Mouse (Mus musculus) forebrain, embryonic 11.5 days (tissue): ENCODE results near the gene Il34. TPM values are rescaled to one million over a fixed set of nuclear protein-coding genes. Genes with fewer than 3 reads are reported as not detected.

Experiments
- ATAC-seq: fragments of 200-750 bp; cut with Nextera tagmentation; replicated peaks from 2 replicates; pipeline ENCODE4 v1.8.0; 2017; ENCODE audit warnings: moderate TSS enrichment; ENCODE audit not compliant: low FRiP score
- DNase-seq: peaks from one replicate; pipeline ENCODE4 v3.0.0-alpha.2; 2017; ENCODE audit warnings: low spot score
- H3K27ac ChIP-seq: fragments of 300-500 bp; sonication (generic); 2 replicates; pipeline ENCODE4 v1.5.1; 2014; ENCODE audit warnings: low read depth, low read length
- H3K27me3 ChIP-seq: fragments of 300-500 bp; sonication (generic); 2 replicates; pipeline ENCODE4 v1.6.1; 2014; ENCODE audit warnings: mild to moderate bottlenecking, low read length, mixed read lengths; ENCODE audit not compliant: control insufficient read depth, insufficient read depth
- H3K36me3 ChIP-seq: fragments of 300-500 bp; sonication (generic); 2 replicates; pipeline ENCODE4 v1.6.1; 2014; ENCODE audit warnings: mild to moderate bottlenecking, low read length, moderate library complexity, mixed read lengths; ENCODE audit not compliant: control insufficient read depth, insufficient read depth
- H3K4me1 ChIP-seq: fragments of 300-500 bp; sonication (generic); replicated peaks from 2 replicates; pipeline ENCODE4 v1.6.1; 2014; ENCODE audit warnings: low read length, mixed read lengths; ENCODE audit not compliant: control insufficient read depth, insufficient read depth
- H3K4me2 ChIP-seq: fragments of 300-500 bp; sonication (generic); 2 replicates; pipeline ENCODE4 v1.6.1; 2014; ENCODE audit warnings: low read depth, mild to moderate bottlenecking, low read length, moderate library complexity, mixed read lengths; ENCODE audit not compliant: severe bottlenecking
- H3K4me3 ChIP-seq: fragments of 300-500 bp; sonication (generic); 2 replicates; pipeline ENCODE4 v1.5.1; 2014; ENCODE audit warnings: low read depth, low read length
- H3K9ac ChIP-seq: fragments of 300-500 bp; sonication (generic); 2 replicates; pipeline ENCODE4 v1.6.1; 2014; ENCODE audit warnings: low read length
- H3K9me3 ChIP-seq: fragments of 300-500 bp; sonication (generic); 2 replicates; pipeline ENCODE4 v1.6.1; 2016; ENCODE audit warnings: low read length, mixed read lengths; ENCODE audit not compliant: control insufficient read depth
- WGBS: fragments of 180-500 bp; shearing (Covaris S2); extraction: QIAGEN DNeasy Blood & Tissue Kit; methylation state at CpG from one replicate; pipeline ENCODE4 v1.1.7; 2014; 5-methylcytosine and 5-hydroxymethylcytosine counted together
- polyA plus RNA-seq: library from polyadenylated mRNA; unstranded; fragments of >200 nt; fragmentation: Nextera tagmentation; extraction: Ambion mirVana; gene quantifications from 2 replicates; pipeline ENCODE4 v1.2.1, GENCODE M21; 2014

Gene Il34
- polyA plus RNA-seq, 1 experiment from 2014 or later, result 0.29 TPM

- no peak overlapping the region for H3K27ac ChIP-seq
- peaks cover 15% of the 10 kb centered on the region; the same call in 1 of the 2 replicates for H3K4me1 ChIP-seq
These were observed 86.6 kb downstream of the Il34 start for GRCm38 (mm10) chr8:110718969-110719670.

GRCm38 (mm10) chr8:110718209-110718968 lies 87.3 kb downstream of the Il34 start:
- WGBS, result 88% methylated on average over 8 of the region's 8 CpGs
- H3K9ac ChIP-seq, result no peak overlapping the region
- H3K27ac ChIP-seq, result no peak overlapping the region
- no peak overlapping the region for H3K4me3 ChIP-seq
- H3K27me3 ChIP-seq, result no peaks in the 10 kb centered on the region
- DNase-seq, result no peak
- ATAC-seq, result no peak
- H3K9me3 ChIP-seq, result no peaks in the 10 kb centered on the region
- peaks cover 2% of the 10 kb centered on the region; the same call in 1 of the 2 replicates for H3K36me3 ChIP-seq
- H3K4me1 ChIP-seq, result peaks cover 15% of the 10 kb centered on the region; the same call in 1 of the 2 replicates
- H3K4me2 ChIP-seq, result no peak overlapping the region

More at GRCm38 (mm10) chr8:110718969-110719670, 86.6 kb downstream of the Il34 start:
- Histone ChIP-seq H3K4me3 (no peak overlapping the region), H3K4me2 (no peak overlapping the region), H3K36me3 (peaks cover 2% of the 10 kb centered on the region; the same call in 1 of the 2 replicates), H3K9ac (no peak overlapping the region; the same call in 1 of the 2 replicates), H3K9me3 (no peaks in the 10 kb centered on the region), H3K27me3 (no peaks in the 10 kb centered on the region)
- no peak for ATAC-seq
- no peak for DNase-seq
- WGBS, result 53% methylated on average over 12 of the region's 12 CpGs

GRCm38 (mm10) chr8:110717131-110717530 lies 88.6 kb downstream of the Il34 start:
- Histone ChIP-seq H3K36me3 (peaks cover 2% of the 10 kb centered on the region; the same call in 1 of the 2 replicates), H3K4me2 (no peak overlapping the region), H3K4me3 (no peak overlapping the region), H3K27ac (no peak overlapping the region), H3K27me3 (no peaks in the 10 kb centered on the region), H3K9ac (no peak overlapping the region), H3K4me1 (peaks cover 8% of the 10 kb centered on the region; the same call in 1 of the 2 replicates), H3K9me3 (no peaks in the 10 kb centered on the region)
- DNase-seq (no peak), ATAC-seq (no peak)
- WGBS, result 82% methylated on average over 7 of the region's 7 CpGs

- no peak for DNase-seq
These were observed 89.6 kb downstream of the Il34 start for GRCm38 (mm10) chr8:110716075-110716474.

GRCm38 (mm10) chr8:110714827-110715519 lies 90.8 kb downstream of the Il34 start:
- H3K9me3 ChIP-seq, result no peaks in the 10 kb centered on the region
- H3K4me1 ChIP-seq, result peaks cover 5% of the 10 kb centered on the region; the same call in 1 of the 2 replicates
- H3K36me3 ChIP-seq, result peaks cover 2% of the 10 kb centered on the region; the same call in 1 of the 2 replicates
- no peak overlapping the region for H3K27ac ChIP-seq
- DNase-seq (no peak), ATAC-seq (no peak)
- no peak overlapping the region for H3K4me2 ChIP-seq
- no peaks in the 10 kb centered on the region for H3K27me3 ChIP-seq
- no peak overlapping the region for H3K4me3 ChIP-seq
- H3K9ac ChIP-seq, result no peak overlapping the region
- 75% methylated on average over 15 of the region's 15 CpGs for WGBS

More at GRCm38 (mm10) chr8:110716075-110716474, 89.6 kb downstream of the Il34 start:
- H3K36me3 ChIP-seq, result peaks cover 2% of the 10 kb centered on the region; the same call in 1 of the 2 replicates
- no peaks in the 10 kb centered on the region for H3K27me3 ChIP-seq
- H3K4me1 ChIP-seq, result peaks cover 8% of the 10 kb centered on the region; the same call in 1 of the 2 replicates
- no peak for ATAC-seq
- H3K9ac ChIP-seq, result no peak overlapping the region; the same call in 1 of the 2 replicates
- no peak overlapping the region for H3K4me3 ChIP-seq
- no peak overlapping the region for H3K4me2 ChIP-seq
- H3K27ac ChIP-seq, result no peak overlapping the region
- no peaks in the 10 kb centered on the region for H3K9me3 ChIP-seq
- WGBS, result 78% methylated on average over 4 of the region's 4 CpGs

GRCm38 (mm10) chr8:110713073-110713472 lies 92.7 kb downstream of the Il34 start:
- H3K4me2 ChIP-seq, result no peak overlapping the region
- no peak overlapping the region for H3K27ac ChIP-seq
- 93% methylated on average over 7 of the region's 7 CpGs for WGBS
- no peak overlapping the region for H3K9ac ChIP-seq
- H3K4me1 ChIP-seq, result no peaks in the 10 kb centered on the region
- no peaks in the 10 kb centered on the region for H3K27me3 ChIP-seq
- ATAC-seq (no peak), DNase-seq (no peak)
- no peaks in the 10 kb centered on the region for H3K9me3 ChIP-seq
- H3K36me3 ChIP-seq, result peaks cover 2% of the 10 kb centered on the region; the same call in 1 of the 2 replicates
- no peak overlapping the region for H3K4me3 ChIP-seq

GRCm38 (mm10) chr8:110711271-110711934 lies 94.3 kb downstream of the Il34 start:
- peaks cover 2% of the 10 kb centered on the region; the same call in 1 of the 2 replicates for H3K36me3 ChIP-seq
- 85% methylated on average over 13 of the region's 13 CpGs for WGBS

GRCm38 (mm10) chr8:110710593-110710992 lies 95.1 kb downstream of the Il34 start:
- Histone ChIP-seq H3K27ac (no peak overlapping the region), H3K27me3 (no peaks in the 10 kb centered on the region), H3K36me3 (peaks cover 2% of the 10 kb centered on the region; the same call in 1 of the 2 replicates), H3K4me1 (no peaks in the 10 kb centered on the region), H3K4me3 (no peak overlapping the region), H3K4me2 (no peak overlapping the region), H3K9ac (no peak overlapping the region), H3K9me3 (no peaks in the 10 kb centered on the region)
- 79% methylated on average over 3 of the region's 3 CpGs for WGBS
- no peak for ATAC-seq
- no peak for DNase-seq

More at GRCm38 (mm10) chr8:110711271-110711934, 94.3 kb downstream of the Il34 start:
- ATAC-seq (no peak), DNase-seq (no peak)
- H3K9ac ChIP-seq, result no peak overlapping the region
- H3K4me2 ChIP-seq, result no peak overlapping the region
- no peaks in the 10 kb centered on the region for H3K27me3 ChIP-seq
- no peak overlapping the region for H3K4me3 ChIP-seq
- H3K9me3 ChIP-seq, result no peaks in the 10 kb centered on the region
- H3K4me1 ChIP-seq, result no peaks in the 10 kb centered on the region
- no peak overlapping the region for H3K27ac ChIP-seq
